Mouse (Mus musculus): ENCODE measurements around the gene Atad5. TPM values are rescaled to one million over a fixed set of nuclear protein-coding genes. Genes with fewer than 3 reads are reported as not detected.

Atad5 gene
- polyA plus RNA-seq, 1 experiment: 0.70 TPM

- no peak for DNase-seq (ENCODE audit: low read depth)
Observed at GRCm38 (mm10) chr11:80080826-80081728, 8.1 kb upstream of the Atad5 start, which contains the start of gene Crlf3. Gene Crlf3 (minus strand): TSS chr11:80080991.

- DNase-seq (ENCODE audit: low read depth): peak; percentile 26
Observed at GRCm38 (mm10) chr11:80081786-80082319, 7.3 kb upstream of the Atad5 start.

GRCm38 (mm10) chr11:80085356-80086055 is 3.7 kb upstream of the Atad5 start:
- no peak for DNase-seq (ENCODE audit: low read depth)

GRCm38 (mm10) chr11:80086844-80087243 is 2.4 kb upstream of the Atad5 start:
- no peak for DNase-seq (ENCODE audit: low read depth)

- no peak for DNase-seq (ENCODE audit: low read depth)
Observed at GRCm38 (mm10) chr11:80089817-80090214, 616 bp downstream of the Atad5 start.

- DNase-seq (ENCODE audit: low read depth): no peak
Observed at GRCm38 (mm10) chr11:80090555-80091164, 1.5 kb downstream of the Atad5 start.

- no peak for DNase-seq (ENCODE audit: low read depth)
Observed at GRCm38 (mm10) chr11:80098444-80099056, 9.3 kb downstream of the Atad5 start.

- DNase-seq (ENCODE audit: low read depth): no peak
Observed at GRCm38 (mm10) chr11:80101298-80101697, 12.1 kb downstream of the Atad5 start.

- no peak for DNase-seq (ENCODE audit: low read depth)
Observed at GRCm38 (mm10) chr11:80104407-80104806, 15.2 kb downstream of the Atad5 start.

- DNase-seq (ENCODE audit: low read depth): no peak
Observed at GRCm38 (mm10) chr11:80116411-80116810, 27.2 kb downstream of the Atad5 start.

- no peak for DNase-seq (ENCODE audit: low read depth)
Observed at GRCm38 (mm10) chr11:80132050-80132449, 42.9 kb downstream of the Atad5 start.

GRCm38 (mm10) chr11:80134744-80135143 is 45.5 kb downstream of the Atad5 start:
- no peak for DNase-seq (ENCODE audit: low read depth)

GRCm38 (mm10) chr11:80135954-80136683 is 46.9 kb downstream of the Atad5 start:
- no peak for DNase-seq (ENCODE audit: low read depth)

GRCm38 (mm10) chr11:80136786-80137185 is 47.6 kb downstream of the Atad5 start:
- DNase-seq (ENCODE audit: low read depth): no peak

- DNase-seq (ENCODE audit: low read depth): no peak
Observed at GRCm38 (mm10) chr11:80137773-80138172, 48.6 kb downstream of the Atad5 start.

- peak; percentile 50 for DNase-seq (ENCODE audit: low read depth)
Observed at GRCm38 (mm10) chr11:80141825-80142521, 52.8 kb downstream of the Atad5 start, which contains the start of gene Tefm. Gene Tefm (minus strand): TSS chr11:80142175.

GRCm38 (mm10) chr11:80142872-80143271 is 53.7 kb downstream of the Atad5 start:
- peak; percentile 14 for DNase-seq (ENCODE audit: low read depth)

- no peak for DNase-seq (ENCODE audit: low read depth)
Observed at GRCm38 (mm10) chr11:80145787-80146275, 56.6 kb downstream of the Atad5 start.

GRCm38 (mm10) chr11:80147748-80148147 is 58.5 kb downstream of the Atad5 start:
- DNase-seq (ENCODE audit: low read depth): no peak

GRCm38 (mm10) chr11:80148313-80148712 is 59.1 kb downstream of the Atad5 start:
- DNase-seq (ENCODE audit: low read depth): no peak

All from gonadal fat pad, adult 2 months (tissue).